Comparison of ENCODE assay signal across 8 mouse cellular contexts in genomic region chr1:71652551-71653399, GRCm38 (mm10). TPM values are rescaled to one million over a fixed set of nuclear protein-coding genes. Genes with fewer than 3 reads are reported as not detected.
DNase-seq lines count a peak whose midpoint lies in the region; ATAC-seq lines count a peak whose summit lies in the region.

Gene Fn1, minus strand, starts transcription at chr1:71653200.

- intact Hi-C loops in left cerebral cortex, postnatal 14 days (cut with DNase I): no loop called here

- ATAC-seq in megakaryocyte progenitor cell, adult 5-6 weeks (replicated peaks; ENCODE audit: poor library complexity): peak; percentile 76

- DNase-seq in adrenal gland, adult 2 months: peak; percentile 86
- DNase-seq in embryo, embryonic 11.5 days (ENCODE audit: low read depth, low spot score): peak; percentile 94
- peak; percentile 89 for DNase-seq in gastrocnemius, postnatal 25 days
- DNase-seq in induced T-regulatory cell, adult 2 months (ENCODE audit: low read depth): peak; percentile 25
- DNase-seq in left cerebral cortex, postnatal 14 days (ENCODE audit: low spot score in 2 of 2): peak; percentile 6 to 56
- peak; percentile 60 for DNase-seq in right cerebral cortex, postnatal 25 days
- DNase-seq in yolk sac, embryonic 10.5 days (ENCODE audit: low spot score): peak; percentile 97

RNA-seq across cellular contexts. Expression of gene Fn1, which starts in this region (rescaled TPM):
- 10 to 100 TPM; 45.0 to 50.5 TPM for total RNA-seq in adrenal gland, adult 2 months (2021)
- polyA plus RNA-seq in adrenal gland, adult 2 months (2012; rRNA removed): 32.5 and 44.7 TPM in 2 replicates
- total RNA-seq in gastrocnemius, postnatal 25 days (2021): 100 to 1,000 TPM in 1 of 2 experiments, 10 to 100 TPM in 1; 78.3 to 114 TPM
- total RNA-seq in left cerebral cortex, postnatal 14 days (2021): 100 to 1,000 TPM in 1 of 2 experiments, 10 to 100 TPM in 1; 88.4 to 101 TPM
- total RNA-seq in megakaryocyte progenitor cell, adult 5-6 weeks (2015): 11.5 and 13.7 TPM in 2 replicates
- 3.4 and 7.9 TPM in 2 replicates for total RNA-seq in megakaryocyte progenitor cell, adult 5-6 weeks (2017)

Comparison
In these comparisons a context has a peak if more than half of its experiments do, and no peak if none do; other contexts are left out.
1. Peak in every context shown above with its lines: DNase-seq and ATAC-seq.
2. DNase-seq: peak in every context shown above with its lines; median percentile 97 in yolk sac, embryonic 10.5 days; 94 in embryo, embryonic 11.5 days; 89 in gastrocnemius, postnatal 25 days; 86 in adrenal gland, adult 2 months; 60 in right cerebral cortex, postnatal 25 days; 31 in left cerebral cortex, postnatal 14 days; 25 in induced T-regulatory cell, adult 2 months.